9 mouse cellular contexts compared by ENCODE assay signal in genomic region chr3:58418724-58419705, GRCm38 (mm10). TPM values are rescaled to one million over a fixed set of nuclear protein-coding genes. Genes with fewer than 3 reads are reported as not detected.
DNase-seq lines count a peak whose midpoint lies in the region; ATAC-seq and TF ChIP-seq lines count a peak whose summit lies in the region.
"Had no signal": no experiment of that assay in that cellular context is flagged by ENCODE, and none has a peak within 500 bp of the region (broad histone marks: within the 10 kb centered on the region; RNA-seq: fewer than 3 reads in every experiment).

No protein-coding gene starts in this region.

- H3K27me3 ChIP-seq in heart, embryonic 11.5 days (ENCODE audit: control insufficient read depth, insufficient read depth, low read length), result no peaks in the 10 kb centered on the region
- no peaks in the 10 kb centered on the region for H3K27me3 ChIP-seq in C2C12 (ENCODE audit: control insufficient read depth, insufficient read depth, insufficient read length)
- H3K27me3 ChIP-seq in forebrain, embryonic 15.5 days, result no peaks in the 10 kb centered on the region
- no peaks in the 10 kb centered on the region for H3K27me3 ChIP-seq in liver, embryonic 14.5 days (ENCODE audit: control insufficient read depth, insufficient read depth, low read length)

- no peaks in the 10 kb centered on the region for H3K36me3 ChIP-seq in heart, embryonic 11.5 days (ENCODE audit: control insufficient read depth, insufficient read depth, low read length)
- peaks cover 67% of the 10 kb centered on the region for H3K36me3 ChIP-seq in C2C12 (ENCODE audit: control insufficient read depth, insufficient read depth)
- H3K36me3 ChIP-seq in forebrain, embryonic 15.5 days, result no peaks in the 10 kb centered on the region
- H3K36me3 ChIP-seq in liver, embryonic 14.5 days (replicated peaks; ENCODE audit: control insufficient read depth, insufficient read depth, low read depth), result no peaks in the 10 kb centered on the region; the same call in 1 of the 2 replicates

- 26% methylated on average over 5 of the region's 5 CpGs for WGBS in heart, embryonic 11.5 days (ENCODE audit: insufficient replicate concordance)
- WGBS in forebrain, embryonic 15.5 days, result 28% methylated on average over 5 of the region's 5 CpGs
- WGBS in liver, embryonic 14.5 days (ENCODE audit: insufficient replicate concordance), result 29% methylated on average over 5 of the region's 5 CpGs

- peaks cover 86% of the 10 kb centered on the region for H3K79me3 ChIP-seq in C2C12 (ENCODE audit: low read depth)

- peak overlapping the region; percentile 43 for H3ac ChIP-seq in C2C12 (ENCODE audit: control insufficient read depth, insufficient read length, low read depth)

- no peak overlapping the region for H3K27ac ChIP-seq in heart, embryonic 11.5 days (ENCODE audit: low read depth, low read length)
- no peak overlapping the region for H3K27ac ChIP-seq in forebrain, embryonic 15.5 days (replicated peaks)
- H3K27ac ChIP-seq in liver, embryonic 14.5 days, result no peak overlapping the region; the same call in 1 of the 2 replicates

- intact Hi-C loops in heart, postnatal 25 days (cut with DNase I), result loop anchor here (5.0 to 10.0 kb wide), 4 partner anchors 33 to 574 kb away; partner anchors contain the start of genes Pfn2, Selenot and Siah2
- intact Hi-C loops in gastrocnemius, postnatal 14 days (cut with DNase I; ENCODE audit: low total_unique reads), result loop anchor here (10.0 kb wide), 2 partner anchors 66 to 254 kb away; no protein-coding TSS in a partner anchor

- H3K9ac ChIP-seq in heart, embryonic 11.5 days (ENCODE audit: low read depth, low read length), result peak overlapping the region; percentile 68; the same call in 1 of the 2 replicates
- no peak overlapping the region; the same call in 1 of the 2 replicates for H3K9ac ChIP-seq in forebrain, embryonic 15.5 days (replicated peaks)
- peak overlapping the region; percentile 60 for H3K9ac ChIP-seq in liver, embryonic 14.5 days (replicated peaks)

- peak overlapping the region; percentile 88 for H3K4me2 ChIP-seq in heart, embryonic 11.5 days
- peak overlapping the region; percentile 83 for H3K4me2 ChIP-seq in forebrain, embryonic 15.5 days (replicated peaks)
- H3K4me2 ChIP-seq in liver, embryonic 14.5 days (ENCODE audit: low read depth), result peak overlapping the region; percentile 83

- peaks cover 96% of the 10 kb centered on the region for H3K79me2 ChIP-seq in C2C12 (ENCODE audit: control insufficient read depth, insufficient read depth)

- no peak for TF ChIP-seq CTCF in C2C12 (IDR thresholded peaks at IDR 0.05; ENCODE audit: control insufficient read depth, insufficient read depth, insufficient read length)
- TF ChIP-seq CTCF in liver, embryonic 14.5 days (IDR thresholded peaks at IDR 0.05; ENCODE audit: low read depth), result no peak

- ATAC-seq in heart, embryonic 11.5 days (replicated peaks; ENCODE audit: insufficient number of reproducible peaks, low FRiP score, low TSS enrichment), result no peak
- ATAC-seq in forebrain, embryonic 15.5 days (replicated peaks), result no peak
- no peak for ATAC-seq in liver, embryonic 14.5 days (ENCODE audit: insufficient read depth)

- H3K4me3 ChIP-seq in heart, embryonic 11.5 days (ENCODE audit: low read depth, low read length), result peak overlapping the region; percentile 100
- H3K4me3 ChIP-seq in C2C12 (ENCODE audit: insufficient read depth, poor library complexity, severe bottlenecking), result peak overlapping the region; percentile 92
- peak overlapping the region; percentile 73 for H3K4me3 ChIP-seq in forebrain, embryonic 15.5 days
- H3K4me3 ChIP-seq in liver, embryonic 14.5 days (ENCODE audit: insufficient read depth in 1 of 2, low read depth in 2 of 2, low read length in 2 of 2), result peak overlapping the region; percentile 43 to 94

- no peak for TF ChIP-seq EP300 in liver, embryonic 14.5 days (IDR thresholded peaks at IDR 0.05; ENCODE audit: low read depth)

- no peaks in the 10 kb centered on the region for H3K9me3 ChIP-seq in heart, embryonic 11.5 days (replicated peaks; ENCODE audit: control insufficient read depth, low read length)
- no peaks in the 10 kb centered on the region for H3K9me3 ChIP-seq in forebrain, embryonic 15.5 days
- H3K9me3 ChIP-seq in liver, embryonic 14.5 days (ENCODE audit: control insufficient read depth, low read length), result no peaks in the 10 kb centered on the region

- H3K4me1 ChIP-seq in heart, embryonic 11.5 days (ENCODE audit: control insufficient read depth, insufficient read depth, low read length), result no peaks in the 10 kb centered on the region
- peaks cover 39% of the 10 kb centered on the region for H3K4me1 ChIP-seq in forebrain, embryonic 15.5 days
- H3K4me1 ChIP-seq in liver, embryonic 14.5 days (replicated peaks; ENCODE audit: control insufficient read depth in 2 of 2, insufficient read depth in 2 of 2, low read length in 1 of 2), result no peaks in the 10 kb centered on the region; a peak in 2 of 4 replicates

- DNase-seq in heart, postnatal 25 days (ENCODE audit: low spot score), result no peak
- peak in 1 of 3 experiments; percentile 22 for DNase-seq in liver, embryonic 14.5 days (ENCODE audit: low read depth in 3 of 3, low spot score in 3 of 3)
- DNase-seq in adrenal gland, adult 8-10 months, result no peak
- DNase-seq in spleen, adult 18-20 months, result no peak
- no peak for DNase-seq in gastrocnemius, postnatal 14 days
- DNase-seq: cerebellum, adult 2 months had no signal

TF ChIP-seq in C2C12, 6 proteins besides CTCF, POLR2A, EP300 and RAD21:
- TF ChIP-seq USF1 (IDR thresholded peaks at IDR 0.05; ENCODE audit: low read depth) (no peak), MYOG (IDR thresholded peaks at IDR 0.05; ENCODE audit: control insufficient read depth, extremely low read depth, insufficient read length) (no peak), CEBPB (IDR thresholded peaks at IDR 0.05; ENCODE audit: low read depth) (no peak), MYOD1 (IDR thresholded peaks at IDR 0.05; ENCODE audit: control insufficient read depth, insufficient read length, low read depth) (no peak), FOSL1 (IDR thresholded peaks at IDR 0.05; ENCODE audit: insufficient read depth, low read length, poor library complexity, severe bottlenecking) (no peak), MAX (IDR thresholded peaks at IDR 0.05) (no peak)

RNA-seq across cellular contexts. Expression of gene Tsc22d2, which starts 4.5 kb away (rescaled TPM):
- polyA plus RNA-seq in heart, embryonic 11.5 days (2014; fragmentation: Nextera tagmentation; extraction: Ambion mirVana), result 16.6 and 17.7 TPM in 2 replicates
- total RNA-seq in heart, postnatal 25 days (2021), result 10 to 100 TPM; 23.1 to 25.1 TPM
- polyA plus RNA-seq in C2C12 (2012; fragmentation: generic; extraction: Trizol), result 11.6 TPM
- 8.9 and 9.7 TPM in 2 replicates for polyA plus RNA-seq in forebrain, embryonic 15.5 days (2015; fragmentation: Nextera tagmentation; extraction: Ambion mirVana)
- 4.3 TPM in 2 replicates for polyA plus RNA-seq in liver, embryonic 14.5 days (2012; rRNA removed)
- 4.1 and 4.3 TPM in 2 replicates for polyA plus RNA-seq in liver, embryonic 14.5 days (2014; fragmentation: Nextera tagmentation; extraction: Ambion mirVana)
- 10 to 100 TPM; 33.4 to 46.7 (median 39.3) TPM for total RNA-seq in adrenal gland, adult 8-10 months (2022)
- total RNA-seq in gastrocnemius, postnatal 14 days (2021), result 10 to 100 TPM; 19.9 to 20.4 TPM
